Mouse (Mus musculus) frontal cortex, postnatal 10 days (tissue): ENCODE results near the gene Cmtm4.
A peak's percentile ranks its signal among the peaks of the same experiment; 100 is the strongest.

Experiments
- DNase-seq, 2 experiments: peaks; one replicate each; pipeline ENCODE4 v3.0.0; 2022; ENCODE audit warnings: low spot score in 2 of 2, mixed read lengths in 1 of 2

Cmtm4 gene

GRCm38 (mm10) chr8:104411468-104411867 is 15.9 kb upstream of the Cmtm4 start:
- peak; percentile 43 to 72 for DNase-seq

DNA sequence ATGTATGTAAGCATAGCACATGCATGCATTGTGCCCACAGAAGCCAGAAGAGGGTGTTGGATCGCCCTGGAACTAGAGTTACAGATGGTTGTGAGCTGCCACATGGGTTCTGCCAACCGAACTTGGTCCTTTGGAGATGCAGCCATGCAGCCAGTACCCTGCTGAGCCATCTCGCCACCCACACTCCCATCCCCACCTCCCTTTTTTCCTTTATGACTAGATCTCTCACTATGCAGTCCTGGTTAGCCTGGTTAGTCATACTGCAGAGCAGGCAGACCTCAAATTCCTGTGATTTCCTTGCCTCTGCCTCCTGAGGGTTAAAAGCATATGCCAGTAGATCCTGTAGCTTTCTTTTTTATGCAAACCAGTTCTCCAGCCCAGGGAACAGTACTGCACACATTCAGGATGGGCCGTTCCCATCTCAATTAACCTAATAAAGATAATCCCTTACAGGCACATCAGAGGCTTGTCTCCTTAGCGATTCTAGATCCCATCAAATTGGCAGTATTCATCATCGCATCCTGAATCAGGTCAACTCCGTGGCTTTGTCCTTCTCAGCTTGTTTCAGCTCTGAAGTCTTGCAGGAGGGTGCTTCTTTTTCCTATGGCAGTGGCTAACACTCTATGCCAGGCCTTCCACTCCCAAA is 15.1 kb upstream of the Cmtm4 start:
- no peak for DNase-seq

DNA sequence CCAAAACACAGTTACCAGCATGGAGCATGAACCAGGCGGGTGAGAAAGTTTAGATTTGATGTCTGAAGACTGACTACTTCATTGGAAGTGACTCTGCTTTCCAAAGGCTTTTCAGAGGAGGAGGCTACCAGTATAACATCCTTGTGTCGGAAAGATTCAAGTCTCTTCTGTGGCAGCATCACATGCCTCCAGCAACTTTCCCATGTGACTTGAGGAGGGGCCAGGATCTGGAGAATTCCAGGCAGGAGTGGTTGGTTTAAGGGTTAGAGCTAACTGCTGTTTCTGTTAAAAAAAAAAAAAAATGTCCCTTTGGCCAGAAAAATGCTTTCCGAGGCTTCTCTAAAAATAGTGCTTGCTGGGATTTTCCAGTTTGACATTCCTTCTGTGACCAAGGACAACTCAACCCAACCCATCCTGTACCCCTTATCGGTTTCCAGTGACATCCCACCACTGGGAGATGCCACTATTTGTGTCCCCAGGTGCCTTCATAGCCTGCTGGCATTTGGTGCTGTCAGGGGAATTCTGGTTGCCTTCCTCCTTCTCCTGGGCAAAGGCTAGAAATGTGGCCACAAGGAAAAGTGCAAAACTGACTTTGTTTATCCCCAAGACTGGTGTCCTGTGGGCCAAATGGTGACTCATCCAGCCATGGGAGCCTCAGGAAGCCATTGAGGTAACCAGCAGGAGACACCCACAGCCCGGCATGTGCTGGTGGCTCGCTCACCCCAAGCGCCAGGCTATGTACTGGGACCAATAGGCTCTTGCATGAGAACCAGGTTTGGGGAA is 12.9 kb upstream of the Cmtm4 start:
- DNase-seq, result no peak

DNA sequence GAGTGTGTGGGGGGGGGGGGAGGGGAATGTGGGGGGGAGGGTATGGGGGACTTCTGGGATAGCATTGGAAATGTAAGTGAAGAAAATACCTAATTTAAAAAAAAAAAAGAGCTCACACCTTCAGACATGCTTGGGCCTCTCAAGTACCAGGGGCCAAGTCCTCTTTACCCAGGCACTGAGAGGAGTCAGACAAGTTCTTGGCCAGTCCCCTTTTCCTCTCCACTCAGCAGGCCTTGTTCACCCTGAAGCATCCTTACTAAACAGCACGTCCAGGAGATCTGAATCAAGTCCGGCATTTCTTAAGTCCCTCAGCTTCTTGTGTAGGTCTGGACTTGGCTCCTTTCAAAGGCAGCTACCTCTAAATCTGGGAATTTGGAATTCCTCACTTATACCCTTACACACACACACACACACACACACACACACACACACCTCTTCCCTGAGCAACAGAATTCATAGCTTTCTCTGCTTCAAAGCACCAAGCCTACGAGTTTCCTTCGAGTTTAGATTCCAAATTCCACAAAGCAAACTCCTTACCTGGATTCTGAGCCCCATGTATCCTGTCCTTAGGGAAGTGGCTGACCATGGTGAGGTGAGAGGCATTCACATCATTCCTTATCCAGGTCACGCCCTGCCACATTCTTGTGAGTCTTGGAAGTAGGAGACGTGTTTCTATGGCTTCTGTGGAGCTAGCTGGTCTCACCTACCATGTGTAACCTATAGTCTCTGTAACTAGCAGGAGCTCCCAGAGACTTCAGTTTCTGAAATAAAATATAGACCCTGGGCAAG is 10.9 kb upstream of the Cmtm4 start:
- DNase-seq, result no peak

DNA sequence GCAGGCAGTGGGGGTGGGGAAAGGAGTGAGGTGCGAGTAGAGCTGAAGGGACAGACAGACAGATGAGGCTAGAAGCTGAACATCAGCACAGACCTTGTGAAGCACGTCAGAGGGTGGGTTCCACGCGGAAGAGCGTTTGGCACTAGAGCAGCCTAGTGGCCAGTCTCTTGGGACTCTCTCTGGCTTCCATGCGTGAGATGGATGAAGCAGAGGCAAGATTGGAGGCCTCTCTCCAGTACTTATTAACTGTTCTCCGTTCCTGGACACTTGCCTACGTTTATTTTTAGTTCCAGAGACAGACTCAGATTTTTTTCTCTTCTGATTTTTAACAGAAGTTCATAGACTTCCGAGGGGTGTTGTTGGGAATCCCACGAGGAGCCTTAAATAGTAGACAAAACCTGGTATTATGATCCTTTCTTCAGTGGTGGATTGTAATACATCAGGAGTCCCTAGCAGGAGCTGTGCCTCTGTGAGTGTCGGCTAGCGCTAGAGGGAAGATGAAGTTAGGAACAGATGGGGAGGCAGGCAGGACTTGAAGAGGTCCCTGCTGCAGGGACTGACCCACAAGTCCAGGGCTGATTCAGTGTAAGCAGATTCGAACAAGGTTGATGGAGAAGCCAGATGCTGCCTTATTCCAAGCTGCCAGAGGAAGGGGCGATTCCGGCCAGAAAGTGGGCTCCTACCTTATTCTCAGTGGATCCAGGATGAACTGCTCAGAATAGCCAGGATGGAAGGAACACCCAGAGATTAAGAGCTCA is 10.0 kb upstream of the Cmtm4 start:
- no peak for DNase-seq

- no peak for DNase-seq
Measured at GRCm38 (mm10) chr8:104403596-104403995, 8.0 kb upstream of the Cmtm4 start.

- DNase-seq, result peak in 1 of 2 experiments; percentile 48
Measured at GRCm38 (mm10) chr8:104394801-104395702, 555 bp downstream of the Cmtm4 start.

DNA sequence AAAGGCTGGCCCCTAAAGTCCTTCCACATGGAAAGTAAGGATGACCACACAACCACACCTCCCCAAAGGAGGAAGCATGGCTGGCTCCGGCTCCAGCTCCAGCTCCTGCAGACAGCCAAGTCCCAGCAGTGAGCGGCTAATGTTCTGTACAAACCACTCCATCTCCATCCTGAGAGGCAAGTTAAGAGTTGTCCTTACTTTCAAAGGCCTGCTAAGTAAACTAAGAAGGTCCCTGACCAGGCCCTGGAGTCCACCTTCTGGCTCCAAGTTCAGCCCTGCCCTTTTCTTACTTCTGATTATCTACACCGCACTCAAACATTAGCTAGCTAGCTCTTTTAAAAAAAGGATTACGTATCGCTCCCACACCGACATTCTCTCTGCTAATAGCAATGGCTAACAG is 1.8 kb downstream of the Cmtm4 start:
- DNase-seq, result no peak

DNA sequence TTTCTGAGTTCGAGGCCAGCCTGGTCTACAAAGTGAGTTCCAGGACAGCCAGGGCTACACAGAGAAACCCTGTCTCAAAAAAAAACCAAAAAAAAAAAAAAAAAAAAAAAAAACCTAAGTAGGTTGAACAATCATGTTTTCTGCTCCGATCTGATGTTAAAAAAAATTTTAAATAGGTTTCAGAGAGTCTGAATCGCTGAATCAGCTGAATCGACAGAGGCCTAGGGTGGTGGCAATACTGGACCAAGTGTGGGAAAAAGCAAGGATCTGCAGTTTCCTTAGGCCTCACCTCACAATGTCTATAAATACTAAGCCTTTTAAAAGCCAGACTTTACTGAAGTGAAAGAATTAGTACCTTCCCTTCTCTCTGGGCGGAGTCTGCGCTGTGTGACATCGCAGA is 2.5 kb downstream of the Cmtm4 start:
- no peak for DNase-seq

DNA sequence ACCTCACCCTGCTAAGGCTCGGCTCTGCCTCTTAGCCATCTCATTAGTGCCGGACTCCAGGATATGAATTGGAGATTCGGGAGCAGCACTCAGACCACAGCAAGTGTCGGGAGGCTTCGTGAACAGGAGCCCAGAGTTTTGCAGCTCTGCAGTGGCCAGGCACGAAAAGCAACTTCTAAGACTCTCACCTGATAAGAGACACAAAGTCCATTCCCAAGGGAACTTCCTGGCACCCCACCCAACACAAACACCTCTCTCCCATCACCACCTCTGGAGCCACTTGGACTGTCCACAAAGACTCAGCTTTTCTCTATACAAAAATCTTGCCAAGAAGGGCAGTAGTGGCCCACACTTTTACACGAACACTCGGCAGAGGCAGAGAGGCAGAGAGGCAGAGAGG is 5.4 kb downstream of the Cmtm4 start:
- DNase-seq, result no peak

DNA sequence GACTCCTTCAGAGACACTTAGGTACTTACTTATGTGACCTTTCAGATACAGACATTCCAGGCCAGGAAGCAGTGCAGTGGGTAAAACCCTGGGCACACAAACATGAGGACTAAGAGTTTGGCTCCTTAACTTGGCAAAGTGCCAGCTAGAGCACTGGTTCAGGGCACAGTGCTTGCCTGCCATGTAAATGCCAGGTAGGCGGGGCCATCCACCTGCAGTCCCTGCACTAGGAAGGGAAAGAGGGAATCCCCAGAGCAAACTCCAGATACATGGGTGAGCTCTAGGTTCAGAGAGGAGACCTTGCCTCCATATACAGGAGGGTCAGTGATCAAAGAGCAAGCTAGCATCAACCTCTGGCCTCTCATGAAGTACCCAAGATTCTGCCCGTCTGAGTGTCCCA is 7.6 kb downstream of the Cmtm4 start:
- no peak for DNase-seq

GRCm38 (mm10) chr8:104387501-104387900 is 8.1 kb downstream of the Cmtm4 start:
- DNase-seq, result no peak

GRCm38 (mm10) chr8:104386693-104387092 is 8.9 kb downstream of the Cmtm4 start:
- no peak for DNase-seq

DNA sequence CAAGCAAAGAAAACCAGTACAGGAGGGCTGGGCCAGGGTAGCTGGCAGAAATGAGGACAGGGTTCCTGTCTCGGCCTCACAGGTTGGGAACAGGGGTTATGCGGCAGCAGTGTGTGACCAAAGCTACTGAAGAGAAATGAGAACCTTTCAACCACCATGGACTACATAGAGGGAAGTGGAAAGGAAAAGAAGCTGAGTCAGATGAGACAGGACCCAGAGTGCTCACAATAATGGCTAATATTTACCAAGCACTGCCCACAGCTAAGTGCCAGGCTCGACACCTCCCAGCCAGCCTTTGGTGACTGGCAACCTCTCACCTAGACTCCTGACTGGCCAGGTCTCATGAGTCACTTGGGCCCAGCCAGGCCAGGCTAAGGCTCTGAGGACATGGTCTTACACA is 11.6 kb downstream of the Cmtm4 start:
- no peak for DNase-seq

- no peak for DNase-seq
Measured at GRCm38 (mm10) chr8:104383296-104383695, 12.3 kb downstream of the Cmtm4 start.

DNA sequence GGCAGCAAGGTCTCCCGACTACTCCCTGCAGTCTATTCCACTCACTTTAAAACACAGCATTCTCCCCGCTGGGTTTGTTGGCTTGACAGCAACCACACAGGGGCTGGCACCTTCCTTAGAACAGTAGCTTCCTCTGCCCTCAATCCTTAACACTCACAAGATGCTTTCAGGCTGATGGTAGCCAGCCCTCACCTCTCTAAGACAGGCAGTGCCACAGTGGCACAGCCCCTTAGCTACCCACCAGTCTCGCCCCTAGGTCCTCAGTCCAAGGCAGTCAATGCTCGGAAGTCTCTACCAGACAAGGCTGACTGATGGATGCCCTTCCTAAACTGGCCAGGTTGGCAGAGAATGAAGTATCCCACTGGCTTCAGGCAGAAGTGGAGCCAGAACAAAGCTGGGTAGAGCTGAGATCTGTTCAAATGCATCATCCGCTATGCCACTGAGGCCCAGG is 14.6 kb downstream of the Cmtm4 start:
- DNase-seq, result no peak

DNA sequence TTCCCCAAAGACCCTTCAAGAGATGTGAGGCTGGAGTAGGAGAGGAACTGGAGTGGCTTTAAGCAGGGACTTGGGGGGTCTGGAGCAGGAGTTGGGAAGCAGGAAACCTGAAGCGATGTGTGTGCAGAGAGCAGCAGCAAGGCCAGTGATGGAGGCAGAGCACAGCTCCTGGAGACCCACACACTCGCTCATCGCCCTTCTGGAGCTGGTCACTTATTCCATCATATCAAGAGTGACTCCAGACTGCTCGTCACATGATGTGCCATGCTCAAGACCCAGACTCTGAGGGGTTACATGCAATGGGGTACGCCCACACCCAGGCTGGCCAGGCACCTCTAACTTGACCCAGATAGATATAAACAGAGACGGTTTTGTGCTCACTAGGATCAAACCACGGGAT is 15.3 kb downstream of the Cmtm4 start:
- DNase-seq, result no peak

DNA sequence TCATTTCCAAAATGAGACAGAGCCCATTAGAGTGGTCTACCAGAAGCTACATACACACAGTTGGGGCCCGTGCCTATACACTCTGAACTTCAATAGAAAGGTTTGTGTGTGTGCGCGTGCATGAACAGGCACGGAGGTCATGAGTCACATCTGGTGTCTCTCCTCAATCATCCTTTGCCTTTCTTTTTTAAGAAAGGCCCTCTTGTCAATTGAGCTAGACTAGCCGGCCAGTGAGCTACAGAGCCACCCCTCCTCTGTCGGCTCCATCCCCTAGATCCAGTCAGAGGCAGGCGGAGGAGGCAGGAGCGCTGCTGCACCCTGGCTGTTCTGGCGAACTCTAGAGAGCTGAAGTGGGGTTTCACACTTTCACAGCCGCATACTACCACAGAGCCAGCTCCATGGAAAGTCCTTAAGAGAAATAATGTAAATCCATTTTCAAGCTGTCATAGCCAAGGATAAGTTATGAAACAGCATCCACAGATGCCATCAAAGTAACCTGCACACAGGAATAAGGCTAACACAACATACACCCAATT is 16.2 kb downstream of the Cmtm4 start:
- no peak for DNase-seq

- no peak for DNase-seq
Measured at GRCm38 (mm10) chr8:104376669-104377068, 18.9 kb downstream of the Cmtm4 start.

DNA sequence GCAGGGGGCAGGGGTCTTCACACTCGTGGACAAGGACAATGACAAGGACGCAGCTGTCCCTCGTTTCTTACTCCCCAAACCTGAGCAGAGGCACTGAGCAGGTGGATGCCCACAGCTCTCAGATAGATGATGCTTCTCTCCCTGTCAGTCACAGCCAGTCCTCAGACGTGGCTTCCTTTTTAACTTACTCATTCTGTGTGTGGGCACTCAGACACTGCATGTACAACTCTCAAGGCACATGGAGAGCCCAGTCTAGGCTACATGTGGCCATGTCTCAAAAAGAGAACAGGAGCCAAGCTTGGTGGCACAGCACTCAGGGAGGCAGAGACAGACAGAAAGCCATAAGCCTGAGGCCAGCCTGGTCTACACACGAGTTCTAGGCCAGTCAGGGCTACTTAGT is 19.6 kb downstream of the Cmtm4 start:
- no peak for DNase-seq
